8 mouse cellular contexts compared by ENCODE assay signal in the genomic region with DNA sequence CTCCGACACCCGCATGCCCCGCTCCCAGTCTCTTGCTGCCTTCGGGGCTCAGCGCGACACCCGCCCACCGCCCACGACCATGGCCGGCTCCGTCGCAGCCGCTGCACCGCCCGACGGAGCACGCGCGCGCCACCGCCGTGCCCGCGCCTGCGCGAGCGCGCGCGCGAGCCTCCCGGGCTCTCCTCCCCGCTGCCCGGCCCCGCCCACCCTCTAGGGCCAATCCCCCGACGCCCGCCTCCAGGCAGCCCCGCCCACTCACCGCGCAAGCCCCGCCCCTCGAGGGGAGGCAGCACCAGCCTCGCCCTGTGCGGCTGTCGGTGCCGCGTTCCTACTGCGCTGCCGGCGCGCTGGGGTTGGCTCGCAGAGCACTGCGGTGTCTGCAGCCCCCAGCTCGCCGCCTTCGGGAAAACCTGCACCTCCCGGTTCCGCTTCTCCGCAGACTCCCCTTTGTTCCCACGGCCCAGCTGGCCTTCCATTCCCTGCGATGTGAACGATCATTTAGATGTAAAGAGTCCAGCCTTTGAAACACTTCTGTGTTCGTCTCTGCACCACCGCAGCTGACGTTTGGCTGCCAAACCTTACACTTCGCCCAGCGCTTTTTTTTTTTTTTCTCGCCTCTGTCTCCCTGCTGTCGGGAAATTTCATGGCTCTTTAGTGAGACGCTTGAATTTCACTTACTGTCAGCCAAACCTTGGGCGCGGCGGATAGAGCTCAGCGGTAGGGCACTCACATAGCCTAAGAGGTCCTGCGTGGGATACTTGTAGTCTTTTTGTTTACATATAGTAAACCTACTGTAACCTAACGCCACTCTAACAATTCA. TPM values are rescaled to one million over a fixed set of nuclear protein-coding genes. Genes with fewer than 3 reads are reported as not detected.
DNase-seq lines count a peak whose midpoint lies in the region; ATAC-seq lines count a peak whose summit lies in the region.

Gene Pik3cb, minus strand, starts transcription at position 559 of the 820 bp plus-strand sequence.

- peak within 1 kb of the TSS; percentile 75 for H3K4me3 ChIP-seq in hindbrain, embryonic 11.5 days (ENCODE audit: low read depth, low read length)

- under 1% methylated on average over 40 of the region's 77 CpGs for WGBS in hindbrain, embryonic 11.5 days

- ATAC-seq in frontal cortex, adult (ENCODE audit: low TSS enrichment): peak; percentile 89
- ATAC-seq in hindbrain, embryonic 11.5 days (ENCODE audit: low FRiP score): peak; percentile 95

- peak; percentile 59 for DNase-seq in MEL-GATA-1-ER (ENCODE audit: extremely low read depth, low read depth)
- DNase-seq in cerebellum, adult 8-10 months: peak; percentile 98
- peak; percentile 97 for DNase-seq in hindbrain, embryonic 11.5 days (ENCODE audit: low spot score)
- peak; percentile 99 for DNase-seq in layer of hippocampus, postnatal 10 days (ENCODE audit: low spot score in 2 of 2)
- DNase-seq in lung, postnatal 10 days: peak; percentile 97
- peak; percentile 99 for DNase-seq in ovary, postnatal 36 days (ENCODE audit: low spot score)
- peak; percentile 99 for DNase-seq in thymus, postnatal 25 days

- H3K27ac ChIP-seq in hindbrain, embryonic 11.5 days (ENCODE audit: low read depth, low read length): peak within 1 kb of the TSS; percentile 84

- H3K9me3 ChIP-seq in hindbrain, embryonic 11.5 days (ENCODE audit: control insufficient read depth, low read length): no peaks in the 10 kb centered on the region

- peak within 1 kb of the TSS; percentile 63 for H3K4me2 ChIP-seq in hindbrain, embryonic 11.5 days (replicated peaks; ENCODE audit: low read depth, low read length)

- H3K9ac ChIP-seq in hindbrain, embryonic 11.5 days (ENCODE audit: low read depth, low read length): peak within 1 kb of the TSS; percentile 74

- H3K4me1 ChIP-seq in hindbrain, embryonic 11.5 days (replicated peaks; ENCODE audit: control insufficient read depth, insufficient read depth, low read length): no peaks in the 10 kb centered on the region

- no peaks in the 10 kb centered on the region for H3K27me3 ChIP-seq in hindbrain, embryonic 11.5 days (ENCODE audit: control insufficient read depth, insufficient read depth, low read length)

- no peaks in the 10 kb centered on the region for H3K36me3 ChIP-seq in hindbrain, embryonic 11.5 days (ENCODE audit: control insufficient read depth, insufficient read depth, low read length)

RNA-seq across cellular contexts. Expression of gene Pik3cb, which starts in this region (rescaled TPM):
- polyA plus RNA-seq in hindbrain, embryonic 11.5 days (2014; fragmentation: Nextera tagmentation; extraction: Ambion mirVana): 1.5 and 2.2 TPM in 2 replicates
- total RNA-seq in layer of hippocampus, postnatal 10 days (2021): 10 to 100 TPM; 22.5 to 23.2 TPM

Comparison
In these comparisons a context has a peak if more than half of its experiments do, and no peak if none do; other contexts are left out.
1. Peak in every context shown above with its lines: DNase-seq, ATAC-seq, H3K4me3 ChIP-seq and H3K27ac ChIP-seq.